Mouse (Mus musculus) ES-E14 (cell line): Measurements from ENCODE around the gene Xpr1.

Experiments used
- CHD2 ChIP-seq: IDR thresholded peaks from 2 replicates; pipeline ENCODE4 v1.6.1; 2014; ENCODE audit warnings: mild to moderate bottlenecking, low read depth, low read length, inconsistent platforms
- MAFK ChIP-seq: IDR thresholded peaks from 2 replicates; pipeline ENCODE4 v1.6.1; 2014; ENCODE audit warnings: mild to moderate bottlenecking, low read depth, low read length, inconsistent platforms; ENCODE audit not compliant: insufficient read depth
- ZC3H11A ChIP-seq: IDR thresholded peaks from 2 replicates; pipeline ENCODE4 v1.6.1; 2012; ENCODE audit warnings: low read depth, mild to moderate bottlenecking, inconsistent platforms, low read length, borderline replicate concordance
- ZNF384 ChIP-seq: IDR thresholded peaks from 2 replicates; pipeline ENCODE4 v1.6.1; 2012; ENCODE audit warnings: low read depth, low read length, inconsistent platforms

- no peak for TF ChIP-seq ZC3H11A
- TF ChIP-seq ZNF384: no peak
- TF ChIP-seq CHD2: no peak
- no peak for TF ChIP-seq MAFK
Measured at GRCm38 (mm10) chr1:155448932-155449331, 31.7 kb upstream of the Xpr1 start.
